Mouse (Mus musculus) Patski (cell line): ENCODE data around the gene Msl1. TPM values are rescaled to one million over a fixed set of nuclear protein-coding genes. Genes with fewer than 3 reads are reported as not detected.

Experiments used
- ATAC-seq: fragments of 100-300 bp; one replicate; pipeline ENCODE4 v1.8.0; 2021
- CTCF ChIA-PET: fragments of 350-600 bp; sonication (Branson Sonifier 250); formaldehyde crosslinking; loops from one replicate; lab custom pipeline; 2022; ENCODE audit warnings: inconsistent platforms; lab: Charles Lee
- POLR2A ChIA-PET: fragments of 350-600 bp; sonication (Branson Sonifier 250); formaldehyde crosslinking; loops from one replicate; lab custom pipeline; 2022; ENCODE audit warnings: antibody characterized with exemption, inconsistent platforms; lab: Charles Lee
- DNase-seq: peaks from one replicate; pipeline ENCODE4 v3.0.0-alpha.2; 2011; ENCODE audit warnings: low read depth, low spot score
- H3K27me3 ChIP-seq: fragments of 371-371 bp; one replicate; pipeline ENCODE4 v1.5.1; 2021
- CTCF ChIP-seq: fragments of 100-300 bp; IDR thresholded peaks from one replicate; pipeline ENCODE4 v1.5.1; 2021
- in situ Hi-C: fragments of 300-500 bp; cut with MboI; formaldehyde crosslinking; loops from 3 replicates; pipeline ENCODE4 v1.11.1; 2018; ENCODE audit warnings: low pct_unique_long_range_greater_than_20kb, mixed read lengths
- polyA plus RNA-seq: library from polyadenylated mRNA; unstranded; gene quantifications from one replicate; pipeline ENCODE4 v1.2.3, GENCODE M21; 2021

The Msl1 gene
- polyA plus RNA-seq, 1 experiment from 2014 or later = 69.9 TPM

DNA sequence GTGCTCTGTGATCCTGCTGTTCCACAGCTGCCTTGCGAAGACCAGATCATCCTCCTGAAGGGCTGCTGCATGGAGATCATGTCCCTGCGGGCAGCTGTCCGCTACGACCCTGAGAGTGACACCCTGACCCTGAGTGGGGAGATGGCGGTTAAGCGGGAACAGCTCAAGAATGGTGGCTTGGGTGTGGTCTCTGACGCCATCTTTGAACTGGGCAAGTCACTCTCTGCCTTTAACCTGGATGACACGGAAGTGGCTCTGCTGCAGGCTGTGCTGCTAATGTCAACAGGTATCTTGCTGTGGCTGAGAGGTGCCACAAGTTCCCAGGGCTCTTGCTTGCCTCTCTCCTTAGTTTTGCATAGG is 31.8 kb upstream of the Msl1 start:
- H3K27me3 ChIP-seq = no peaks in the 10 kb centered on the region
- DNase-seq (no peak), ATAC-seq (no peak)
- in situ Hi-C loops = no loop called here
- POLR2A ChIA-PET = interaction anchor here (1.2 kb wide), 1 partner anchor 10 kb away, joined by 4 read pairs; no protein-coding TSS in a partner anchor
- TF ChIP-seq CTCF = no peak
- CTCF ChIA-PET = interaction anchor here (1.5 to 3.4 kb wide), 3 partner anchors 24 to 53 kb away, joined by 4 to 12 read pairs (median 4); no protein-coding TSS in a partner anchor

- TF ChIP-seq CTCF = no peak
- in situ Hi-C loops = no loop called here
- POLR2A ChIA-PET = interaction anchor here (1.2 kb wide), 1 partner anchor 9 kb away, joined by 4 read pairs; no protein-coding TSS in a partner anchor
- DNase-seq (no peak), ATAC-seq (no peak)
- CTCF ChIA-PET = interaction anchor here (1.7 to 3.4 kb wide), 2 partner anchors 23 to 54 kb away, joined by 4 to 12 read pairs; no protein-coding TSS in a partner anchor
- no peaks in the 10 kb centered on the region for H3K27me3 ChIP-seq
Observed at GRCm38 (mm10) chr11:98764091-98764490, 31.2 kb upstream of the Msl1 start.

DNA sequence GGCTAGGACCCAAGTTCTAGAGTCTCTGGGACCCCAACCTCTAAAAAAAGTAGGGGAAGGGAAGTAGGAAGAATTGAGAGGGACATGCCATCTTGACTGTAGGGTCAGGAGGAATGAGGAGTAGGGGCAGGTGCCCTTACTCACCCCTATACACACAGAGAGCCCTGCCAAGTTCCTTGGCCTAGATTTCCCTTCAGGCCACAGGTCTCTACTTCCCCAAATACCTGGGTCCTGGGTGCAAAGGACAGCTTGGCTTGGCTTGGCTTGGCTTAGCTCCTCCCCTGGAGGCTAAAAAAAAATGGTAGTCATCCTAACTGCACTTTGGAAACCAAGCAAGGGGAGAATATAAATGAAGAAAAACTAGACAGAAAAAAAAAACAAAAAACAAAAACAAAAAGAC is 30.6 kb upstream of the Msl1 start:
- in situ Hi-C loops = no loop called here
- POLR2A ChIA-PET = interaction anchor here (1.0 to 1.1 kb wide), 2 partner anchors 22 to 43 kb away, joined by 3 read pairs; no protein-coding TSS in a partner anchor
- H3K27me3 ChIP-seq = no peaks in the 10 kb centered on the region
- ATAC-seq (no peak), DNase-seq (no peak)
- CTCF ChIA-PET = no interaction called here
- no peak for TF ChIP-seq CTCF

DNA sequence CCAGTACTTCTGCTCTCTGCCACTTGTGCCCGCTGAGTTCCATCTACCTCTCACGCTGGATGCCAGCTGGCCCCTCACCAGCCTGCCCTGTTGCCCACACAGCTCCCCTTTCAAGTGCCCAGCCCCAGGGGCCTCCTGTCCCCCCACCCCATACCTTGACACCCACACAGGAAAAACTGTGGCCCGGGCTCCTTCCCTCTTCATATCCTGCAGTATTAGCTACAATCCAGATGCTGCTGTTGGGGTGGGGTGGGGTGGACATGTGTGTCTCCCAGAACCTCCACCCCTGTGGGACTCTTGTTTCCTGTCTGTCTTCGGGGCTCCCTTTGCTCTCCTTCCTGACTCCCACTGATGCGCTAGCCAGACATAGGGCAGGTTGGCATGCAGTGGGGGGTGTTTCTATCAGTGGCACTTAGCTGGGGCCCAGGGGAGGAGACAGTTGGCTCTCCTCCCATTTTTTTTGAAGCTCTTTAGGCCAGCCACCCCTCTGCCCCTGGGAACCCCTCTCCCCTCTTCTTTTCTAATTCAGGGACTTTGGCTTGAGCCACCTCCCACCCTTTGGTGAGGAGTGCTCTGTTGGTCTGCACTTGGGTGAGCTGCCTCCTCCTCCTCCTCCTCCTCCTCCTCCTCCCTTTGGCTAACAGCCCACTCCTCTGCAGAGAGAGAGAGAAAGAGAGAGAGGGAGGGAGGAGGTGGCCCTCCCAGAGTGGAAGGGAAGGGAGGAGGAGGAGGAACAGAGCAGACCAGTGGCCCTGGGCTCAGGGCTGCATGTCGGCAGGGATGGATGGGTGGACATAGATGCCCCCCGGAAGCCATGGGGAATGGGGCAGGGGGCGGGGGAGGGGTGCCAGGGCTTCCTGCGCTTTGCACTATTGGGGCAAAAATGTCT is 29.7 kb upstream of the Msl1 start:
- POLR2A ChIA-PET = interaction anchor here (1.0 to 1.1 kb wide), 2 partner anchors 23 to 42 kb away, joined by 3 read pairs; no protein-coding TSS in a partner anchor
- ATAC-seq (no peak), DNase-seq (no peak)
- H3K27me3 ChIP-seq = no peaks in the 10 kb centered on the region
- in situ Hi-C loops = no loop called here
- CTCF ChIA-PET = no interaction called here
- TF ChIP-seq CTCF = no peak

GRCm38 (mm10) chr11:98766346-98766745 is 29.0 kb upstream of the Msl1 start:
- in situ Hi-C loops = no loop called here
- H3K27me3 ChIP-seq = no peaks in the 10 kb centered on the region
- ChIA-PET CTCF (no interaction called here), POLR2A (no interaction called here)
- TF ChIP-seq CTCF = no peak
- ATAC-seq (no peak), DNase-seq (no peak)

- no peak for TF ChIP-seq CTCF
- ChIA-PET POLR2A (no interaction called here), CTCF (no interaction called here)
- DNase-seq (no peak), ATAC-seq (no peak)
- no peaks in the 10 kb centered on the region for H3K27me3 ChIP-seq
- in situ Hi-C loops = no loop called here
Observed at GRCm38 (mm10) chr11:98766816-98767215, 28.5 kb upstream of the Msl1 start.

GRCm38 (mm10) chr11:98767276-98767675 is 28.0 kb upstream of the Msl1 start:
- H3K27me3 ChIP-seq = no peaks in the 10 kb centered on the region
- ATAC-seq (no peak), DNase-seq (no peak)
- TF ChIP-seq CTCF = no peak
- in situ Hi-C loops = no loop called here
- ChIA-PET POLR2A (no interaction called here), CTCF (no interaction called here)

GRCm38 (mm10) chr11:98767713-98768112 is 27.6 kb upstream of the Msl1 start:
- in situ Hi-C loops = no loop called here
- TF ChIP-seq CTCF = no peak
- DNase-seq (no peak), ATAC-seq (no peak)
- ChIA-PET POLR2A (no interaction called here), CTCF (no interaction called here)
- no peaks in the 10 kb centered on the region for H3K27me3 ChIP-seq

DNA sequence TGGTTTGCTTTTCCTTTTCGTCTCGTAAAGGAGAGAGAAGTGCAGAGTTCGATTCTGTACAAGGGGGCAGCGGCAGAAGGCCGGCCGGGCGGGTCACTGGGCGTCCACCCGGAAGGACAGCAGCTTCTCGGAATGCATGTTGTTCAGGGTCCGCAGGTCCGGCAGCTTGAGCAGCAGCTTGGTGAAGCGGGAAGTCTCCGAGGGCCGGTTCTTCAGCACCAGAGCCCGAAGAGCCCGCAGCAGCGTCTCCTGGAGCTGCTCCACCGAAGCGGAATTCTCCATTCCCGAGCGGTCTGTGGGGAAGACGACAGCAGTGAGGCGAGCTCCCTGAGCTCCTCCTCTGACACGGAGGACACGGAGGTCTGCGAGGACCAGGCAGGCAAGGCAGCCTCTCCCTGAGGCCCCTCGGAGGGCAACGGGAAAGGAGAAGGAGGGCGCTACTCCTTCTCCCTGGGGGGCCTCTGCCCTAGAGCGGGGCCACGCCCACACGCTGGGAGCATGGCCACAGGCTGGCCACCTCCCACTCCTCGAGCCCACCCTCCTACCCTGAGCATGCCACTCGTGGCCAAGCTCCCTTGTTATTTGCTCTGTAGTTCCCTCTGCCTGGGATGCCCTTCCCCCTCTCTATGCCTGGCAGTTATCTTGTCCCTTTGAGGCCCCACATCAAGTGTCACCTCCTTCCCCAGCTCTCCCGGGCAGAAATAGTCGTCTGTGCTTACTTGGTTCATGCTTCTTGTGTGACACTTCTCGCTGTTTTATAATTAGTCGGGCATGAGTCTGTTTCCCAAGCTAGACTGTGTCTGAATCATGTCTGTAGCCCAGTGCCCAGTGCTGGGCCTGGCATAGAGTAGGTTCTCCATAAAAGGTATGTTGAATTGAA is 26.9 kb upstream of the Msl1 start:
- no peak for TF ChIP-seq CTCF
- ATAC-seq (no peak), DNase-seq (no peak)
- CTCF ChIA-PET = interaction anchor here (1.1 kb wide), 1 partner anchor 21 kb away, joined by 3 read pairs; no protein-coding TSS in a partner anchor
- no peaks in the 10 kb centered on the region for H3K27me3 ChIP-seq
- POLR2A ChIA-PET = no interaction called here
- in situ Hi-C loops = no loop called here
